Mouse (Mus musculus): Measurements from ENCODE around the gene Vmn1r93. TPM values are rescaled to one million over a fixed set of nuclear protein-coding genes. Genes with fewer than 3 reads are reported as not detected.
"Not testable (repeated sequence)": the region's sequence is repeated elsewhere in the genome, so short reads cannot be mapped to it uniquely, and the experiment has no call there.

Gene Vmn1r93
- polyA plus RNA-seq (2015; fragmentation: Nextera tagmentation; extraction: Ambion mirVana) = not detected in 2 replicates

GRCm38 (mm10) chr7:20138988-20139387 is at the start of gene Vmn1r93:
Gene Vmn1r93 (minus strand): TSS chr7:20139088.
- WGBS = no CpG with 5 or more reads among the region's 5 CpGs
- H3K4me1 ChIP-seq; H3K27me3 ChIP-seq; H3K9ac ChIP-seq; H3K4me3 ChIP-seq; ATAC-seq (ENCODE audit: insufficient number of reproducible peaks, low FRiP score, low TSS enrichment, low read depth); H3K4me2 ChIP-seq; H3K27ac ChIP-seq; H3K36me3 ChIP-seq; H3K9me3 ChIP-seq: not testable (repeated sequence)

- not testable (repeated sequence) for H3K36me3 ChIP-seq; H3K9me3 ChIP-seq; H3K4me3 ChIP-seq; H3K4me1 ChIP-seq; H3K27me3 ChIP-seq; H3K4me2 ChIP-seq; ATAC-seq (ENCODE audit: insufficient number of reproducible peaks, low FRiP score, low TSS enrichment, low read depth); H3K27ac ChIP-seq; H3K9ac ChIP-seq
- WGBS = no CpG with 5 or more reads among the region's 3 CpGs
Observed at GRCm38 (mm10) chr7:20168277-20168676, 29.4 kb upstream of the Vmn1r93 start, which contains the start of gene Vmn1r94. Gene Vmn1r94 (minus strand): TSS chr7:20168377.

DNA sequence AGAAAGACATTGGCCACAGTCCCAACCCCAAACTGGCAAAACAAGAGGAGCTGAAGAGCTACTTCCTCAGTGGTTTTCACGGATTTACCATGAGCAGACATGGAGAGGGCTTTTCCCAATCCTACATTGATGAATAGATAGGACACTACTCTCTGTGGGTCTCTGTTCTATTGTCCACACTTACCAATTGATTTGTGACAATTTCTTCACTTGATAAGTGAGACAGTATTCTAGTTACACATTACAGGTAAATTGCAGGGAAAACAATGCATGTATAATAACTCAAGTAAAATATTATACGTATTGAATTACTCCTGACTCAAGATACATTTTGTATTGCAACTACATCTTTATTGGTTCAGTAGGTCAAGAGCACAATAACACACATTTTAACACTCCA is 16.4 kb downstream of the Vmn1r93 start, which contains the start of gene Gm16442:
Gene Gm16442 (minus strand): TSS at position 101 of the 400 bp plus-strand sequence.
- not testable (repeated sequence) for H3K36me3 ChIP-seq; H3K4me3 ChIP-seq; H3K4me2 ChIP-seq; H3K27me3 ChIP-seq; H3K27ac ChIP-seq; H3K9ac ChIP-seq; ATAC-seq (ENCODE audit: insufficient number of reproducible peaks, low FRiP score, low TSS enrichment, low read depth); H3K9me3 ChIP-seq; H3K4me1 ChIP-seq
- no CpG with 5 or more reads among the region's 2 CpGs for WGBS

GRCm38 (mm10) chr7:20099380-20099779 is 39.5 kb downstream of the Vmn1r93 start, which contains the start of gene Vmn1r91:
Gene Vmn1r91 (plus strand): TSS chr7:20099680.
- ATAC-seq (ENCODE audit: insufficient number of reproducible peaks, low FRiP score, low TSS enrichment, low read depth); H3K9ac ChIP-seq: not testable (repeated sequence)

More at GRCm38 (mm10) chr7:20099380-20099779, 39.5 kb downstream of the Vmn1r93 start, which contains the start of gene Vmn1r91:
- not testable (repeated sequence) for H3K4me2 ChIP-seq, H3K9me3 ChIP-seq, H3K27ac ChIP-seq, H3K27me3 ChIP-seq, H3K4me3 ChIP-seq, H3K4me1 ChIP-seq, H3K36me3 ChIP-seq
- 82% methylated on average over 5 of the region's 5 CpGs for WGBS

Other genes starting within 250 kb of the Vmn1r93 start
- gene Pvr, start 217.9 kb downstream of the Vmn1r93 start, polyA plus RNA-seq (2015; fragmentation: Nextera tagmentation; extraction: Ambion mirVana) = 13.4 and 13.7 TPM in 2 replicates
- gene Igsf23, start 188.3 kb downstream of the Vmn1r93 start, polyA plus RNA-seq (2015; fragmentation: Nextera tagmentation; extraction: Ambion mirVana) = 0.15 TPM in 1 of 2 replicates, not detected in the other
- gene Ceacam20, start 173.7 kb downstream of the Vmn1r93 start, polyA plus RNA-seq (2015; fragmentation: Nextera tagmentation; extraction: Ambion mirVana) = not detected in 2 replicates
- not detected in 2 replicates for gene Nlrp9b, start 147.6 kb downstream of the Vmn1r93 start, polyA plus RNA-seq (2015; fragmentation: Nextera tagmentation; extraction: Ambion mirVana)
- gene Vmn1r91, start 39.4 kb downstream of the Vmn1r93 start, polyA plus RNA-seq (2015; fragmentation: Nextera tagmentation; extraction: Ambion mirVana) = not detected in 2 replicates
- gene Gm16442, start 16.5 kb downstream of the Vmn1r93 start, polyA plus RNA-seq (2015; fragmentation: Nextera tagmentation; extraction: Ambion mirVana) = not detected in 2 replicates
- gene Vmn1r94, start 29.3 kb upstream of the Vmn1r93 start, polyA plus RNA-seq (2015; fragmentation: Nextera tagmentation; extraction: Ambion mirVana) = not detected in 2 replicates
- gene Vmn1r95, start 54.6 kb upstream of the Vmn1r93 start, polyA plus RNA-seq (2015; fragmentation: Nextera tagmentation; extraction: Ambion mirVana) = not detected in 2 replicates
- gene Gm6164, start 66.5 kb upstream of the Vmn1r93 start, polyA plus RNA-seq (2015; fragmentation: Nextera tagmentation; extraction: Ambion mirVana) = not detected in 2 replicates
- gene Gm4498, start 94.7 kb upstream of the Vmn1r93 start, polyA plus RNA-seq (2015; fragmentation: Nextera tagmentation; extraction: Ambion mirVana) = not detected in 2 replicates
- gene Gm5890, start 123.7 kb upstream of the Vmn1r93 start, polyA plus RNA-seq (2015; fragmentation: Nextera tagmentation; extraction: Ambion mirVana) = not detected in 2 replicates
- gene Gm4133, start 195.0 kb upstream of the Vmn1r93 start, polyA plus RNA-seq (2015; fragmentation: Nextera tagmentation; extraction: Ambion mirVana) = not detected in 2 replicates
- gene Gm5728, start 236.3 kb upstream of the Vmn1r93 start, polyA plus RNA-seq (2015; fragmentation: Nextera tagmentation; extraction: Ambion mirVana) = not detected in 2 replicates